Mouse (Mus musculus) fibroblast of lung, adult 2 months (primary cell): ENCODE measurements around the gene Tmem274.
"Not testable (repeated sequence)": the region's sequence is repeated elsewhere in the genome, so short reads cannot be mapped to it uniquely, and the experiment has no call there.

Experiments used
- DNase-seq: peaks from one replicate; pipeline ENCODE4 v3.0.0-alpha.2; 2011; ENCODE audit warnings: low read depth

Tmem274 gene

DNA sequence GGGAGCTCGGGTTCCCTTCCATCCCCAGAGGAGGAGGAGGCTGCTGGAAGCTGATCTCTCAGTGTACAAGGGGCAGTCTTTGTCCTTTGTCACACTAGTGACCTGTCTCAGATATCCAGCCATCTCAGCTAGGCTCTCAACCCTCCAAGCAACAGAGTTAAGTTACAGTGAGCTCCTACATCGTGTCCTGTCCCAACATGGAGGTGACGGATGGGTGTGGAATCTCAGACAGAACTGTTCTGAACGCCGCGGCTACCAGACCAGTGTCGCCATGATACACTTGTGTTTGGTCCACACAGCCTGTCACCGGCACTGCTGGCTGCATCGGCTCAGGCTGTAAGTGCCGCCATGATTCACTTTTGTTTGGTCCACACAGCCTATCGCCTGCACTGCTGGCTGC, at the start of gene Tmem274:
Gene Tmem274, plus strand, starts transcription at position 301 of the 400 bp plus-strand sequence.
- DNase-seq = no peak

GRCm38 (mm10) chr4:149429592-149429991, 47.6 kb upstream of the Tmem274 start:
- no peak for DNase-seq

DNA sequence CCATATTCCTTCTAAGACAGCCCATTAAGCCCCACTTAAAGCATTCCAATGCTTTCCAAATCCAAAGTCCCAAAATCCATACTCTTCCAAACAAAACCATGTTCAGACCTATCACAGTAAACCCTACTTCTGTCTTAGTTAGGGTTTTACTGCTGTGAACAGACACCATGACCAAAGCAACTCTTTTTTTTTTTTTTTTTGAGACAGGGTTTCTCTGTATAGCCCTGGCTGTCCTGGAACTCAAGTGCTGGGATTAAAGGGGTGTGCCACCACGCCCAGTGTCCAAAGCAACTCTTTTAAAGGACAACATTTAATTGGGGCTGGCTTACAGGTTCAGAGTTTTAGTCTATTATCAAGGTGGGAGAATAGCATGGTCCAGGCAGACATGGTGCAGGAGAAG, 45.3 kb upstream of the Tmem274 start:
- DNase-seq = not testable (repeated sequence)

- no peak for DNase-seq
These were observed 36.6 kb upstream of the Tmem274 start for GRCm38 (mm10) chr4:149440576-149440975.

GRCm38 (mm10) chr4:149442436-149442835, 34.7 kb upstream of the Tmem274 start:
- peak; percentile 54 for DNase-seq

- no peak for DNase-seq
These were observed 32.7 kb upstream of the Tmem274 start for GRCm38 (mm10) chr4:149444465-149444864.

- DNase-seq = peak; percentile 85
These were observed 32.0 kb upstream of the Tmem274 start for GRCm38 (mm10) chr4:149444964-149445701.

GRCm38 (mm10) chr4:149445868-149446267, 31.3 kb upstream of the Tmem274 start:
- no peak for DNase-seq

DNA sequence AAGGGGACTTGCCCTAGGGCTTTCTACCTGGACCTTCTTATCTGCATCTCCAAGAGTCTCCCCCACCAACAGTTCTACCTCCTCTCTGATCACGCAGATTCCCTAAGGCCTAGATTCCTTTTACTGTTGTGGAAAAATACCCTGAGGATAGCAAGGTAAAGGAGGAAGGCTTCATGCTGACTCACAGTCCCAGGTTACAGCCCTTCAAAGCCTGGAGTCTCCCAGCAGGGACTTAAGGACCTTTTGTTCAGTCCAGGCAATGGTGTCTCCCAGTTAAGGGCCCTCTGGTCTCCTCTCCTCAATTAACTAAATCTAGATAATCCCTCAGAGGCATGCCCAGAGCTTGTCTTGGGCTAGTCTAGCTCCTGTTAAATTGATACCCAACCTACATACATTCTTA, 30.9 kb upstream of the Tmem274 start:
- DNase-seq = no peak

GRCm38 (mm10) chr4:149450636-149451035, 26.5 kb upstream of the Tmem274 start:
- no peak for DNase-seq

- DNase-seq = no peak
These were observed 23.5 kb upstream of the Tmem274 start for GRCm38 (mm10) chr4:149453656-149454055.

- no peak for DNase-seq
These were observed 22.9 kb upstream of the Tmem274 start for GRCm38 (mm10) chr4:149454263-149454662.

DNA sequence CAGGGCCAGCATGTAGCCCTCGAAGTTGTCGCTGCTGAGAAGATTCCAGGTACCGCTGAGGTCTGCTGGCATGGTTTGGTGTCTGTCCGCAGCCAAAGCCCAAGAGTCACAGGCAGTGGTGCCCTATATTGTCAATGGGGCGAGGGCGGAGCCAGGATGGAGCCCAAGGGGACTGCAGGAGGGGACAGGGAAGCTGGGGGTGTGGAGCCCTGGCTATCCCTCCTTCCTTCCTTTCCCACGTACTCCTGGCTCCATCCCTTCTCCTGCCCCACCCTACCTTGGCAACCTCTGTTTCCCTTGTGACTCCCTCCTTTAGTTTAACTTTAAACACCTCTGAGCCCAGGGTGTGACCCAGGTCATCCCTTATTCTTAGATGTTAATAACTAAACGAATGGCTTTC, 22.3 kb upstream of the Tmem274 start, which contains the start of gene Rbp7:
Gene Rbp7, minus strand, starts transcription at position 100 of the 400 bp plus-strand sequence.
- DNase-seq = no peak

DNA sequence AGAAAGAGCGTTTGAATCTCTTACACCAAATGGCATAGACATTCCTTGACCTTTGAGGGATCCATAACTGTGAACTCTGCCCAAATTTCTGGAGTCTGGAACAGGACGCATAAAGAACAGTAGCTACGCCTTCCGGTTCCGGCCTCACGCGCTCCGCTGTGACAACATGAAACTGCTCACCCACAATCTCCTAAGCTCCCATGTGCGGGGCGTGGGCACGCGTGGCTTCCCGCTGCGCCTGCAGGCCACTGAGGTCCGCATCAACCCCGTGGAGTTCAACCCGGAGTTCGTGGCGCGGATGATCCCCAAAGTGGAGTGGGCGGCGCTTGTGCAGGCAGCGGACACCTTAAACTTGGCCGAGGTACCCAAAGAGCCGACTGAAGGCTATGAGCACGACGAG, 20.0 kb upstream of the Tmem274 start:
- not testable (repeated sequence) for DNase-seq

DNA sequence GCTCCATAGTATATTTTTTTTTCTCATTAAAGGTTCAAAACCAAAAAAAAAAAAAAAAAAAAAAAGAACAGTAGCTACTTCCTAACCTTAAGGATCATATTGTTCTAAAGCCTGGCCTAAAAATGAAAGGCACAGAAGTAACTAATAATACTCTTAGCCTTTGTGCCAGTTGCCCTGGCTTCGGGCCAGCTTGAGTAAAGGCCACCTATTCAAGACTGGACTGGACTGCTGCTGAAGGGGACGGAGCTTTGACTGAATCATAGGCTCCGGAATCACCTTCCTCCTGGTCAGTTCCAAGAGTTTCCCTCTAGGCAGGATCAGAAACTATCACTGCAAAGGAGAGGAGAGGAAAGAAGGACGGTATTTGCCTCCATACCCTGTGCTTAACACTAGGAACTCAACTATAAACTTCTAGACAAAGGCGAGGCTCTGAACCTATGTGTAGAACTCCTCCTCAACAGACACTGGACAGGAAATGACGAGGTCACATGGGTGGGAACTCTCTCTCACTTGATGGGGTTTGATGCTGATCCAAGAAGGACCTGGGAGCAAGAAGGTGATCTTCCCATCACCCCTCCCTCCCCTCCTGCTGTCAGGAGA, 19.2 kb upstream of the Tmem274 start:
- no peak for DNase-seq

GRCm38 (mm10) chr4:149458526-149458925, 18.7 kb upstream of the Tmem274 start:
- no peak for DNase-seq

DNA sequence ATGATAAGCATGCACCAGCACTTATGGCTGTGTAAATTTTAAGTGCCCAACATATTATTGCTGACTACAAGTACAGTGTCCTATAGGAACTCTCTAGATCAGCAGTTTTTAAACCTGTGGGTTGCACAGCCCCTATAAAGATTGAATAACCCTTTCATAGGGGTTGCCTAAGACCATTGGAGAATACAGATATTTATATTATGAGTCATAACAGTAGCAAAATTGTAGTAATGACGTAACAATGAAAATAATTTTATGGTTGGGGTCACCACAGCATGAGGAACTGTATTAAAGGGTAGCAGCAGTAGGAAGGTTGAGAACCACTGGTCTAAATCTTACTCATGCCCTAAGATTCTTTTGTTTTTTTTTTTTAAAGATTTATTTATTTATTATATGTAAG, 17.8 kb upstream of the Tmem274 start:
- no peak for DNase-seq

DNA sequence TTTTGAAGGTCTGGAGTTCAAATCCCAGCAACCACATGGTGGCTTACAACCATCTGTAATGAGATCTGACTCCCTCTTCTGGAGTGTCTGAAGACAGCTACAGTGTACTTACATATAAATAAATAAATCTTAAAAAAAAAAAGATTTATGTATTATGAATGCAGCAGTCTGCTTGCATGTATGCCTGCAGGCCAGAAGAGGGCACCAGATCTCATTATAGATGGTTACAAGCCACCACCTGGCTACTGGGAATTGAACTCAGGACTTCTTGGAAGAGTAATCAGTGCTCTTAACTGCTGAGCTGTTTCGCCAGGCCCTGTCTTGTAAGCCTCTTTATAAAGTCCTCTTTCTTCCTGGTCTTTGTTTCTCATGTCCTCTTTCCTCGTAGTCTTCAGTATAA, 16.7 kb upstream of the Tmem274 start:
- not testable (repeated sequence) for DNase-seq

DNA sequence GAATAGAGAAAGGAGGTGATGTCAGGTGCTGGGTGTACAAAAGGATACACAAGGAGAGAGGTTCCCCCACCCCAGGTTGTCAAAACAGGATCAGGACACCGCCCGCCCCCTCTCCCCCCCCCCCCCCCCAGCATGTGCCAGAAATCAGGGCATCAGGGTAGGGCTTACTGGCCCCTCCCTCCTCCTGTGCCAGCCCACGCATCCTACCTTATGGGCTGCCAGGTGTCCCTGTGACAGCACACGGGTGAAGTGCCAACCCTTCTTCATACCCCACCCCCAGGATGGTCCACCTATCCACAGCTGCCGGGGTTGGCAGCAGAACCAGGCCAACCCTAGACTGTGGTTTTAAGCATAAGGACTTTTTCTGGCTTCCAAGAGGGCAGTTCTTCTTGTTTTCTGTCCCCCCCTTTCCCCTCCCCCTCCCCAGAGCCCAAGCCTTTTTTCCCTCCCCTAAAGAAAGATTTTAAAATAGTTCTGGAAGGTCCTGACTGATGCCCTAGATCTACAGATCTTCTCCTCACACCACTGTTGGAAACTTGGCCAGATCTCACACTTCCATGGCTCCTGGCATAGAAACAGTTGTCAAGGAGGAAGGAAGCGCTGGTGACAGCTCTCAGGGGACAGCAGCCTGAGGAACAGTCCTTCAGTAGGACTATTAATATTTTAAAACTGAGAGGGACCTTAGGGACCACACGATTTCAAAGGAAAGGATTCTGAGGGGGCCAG, 15.4 kb upstream of the Tmem274 start:
- DNase-seq = no peak

- DNase-seq = no peak
These were observed 14.7 kb upstream of the Tmem274 start for GRCm38 (mm10) chr4:149462305-149462971.

- DNase-seq = no peak
These were observed 13.7 kb upstream of the Tmem274 start for GRCm38 (mm10) chr4:149463435-149463950.

- DNase-seq = no peak
These were observed 7.6 kb upstream of the Tmem274 start for GRCm38 (mm10) chr4:149469557-149469956.
